Mouse (Mus musculus) cerebellum, postnatal 36 days (tissue): Measurements from ENCODE around the gene Dtnb.

Experiments used
- DNase-seq, 2 experiments: peaks; one replicate each; pipeline ENCODE4 v3.0.0; 2021 to 2022; ENCODE audit warnings: mixed read lengths in 2 of 2

Dtnb gene

DNA sequence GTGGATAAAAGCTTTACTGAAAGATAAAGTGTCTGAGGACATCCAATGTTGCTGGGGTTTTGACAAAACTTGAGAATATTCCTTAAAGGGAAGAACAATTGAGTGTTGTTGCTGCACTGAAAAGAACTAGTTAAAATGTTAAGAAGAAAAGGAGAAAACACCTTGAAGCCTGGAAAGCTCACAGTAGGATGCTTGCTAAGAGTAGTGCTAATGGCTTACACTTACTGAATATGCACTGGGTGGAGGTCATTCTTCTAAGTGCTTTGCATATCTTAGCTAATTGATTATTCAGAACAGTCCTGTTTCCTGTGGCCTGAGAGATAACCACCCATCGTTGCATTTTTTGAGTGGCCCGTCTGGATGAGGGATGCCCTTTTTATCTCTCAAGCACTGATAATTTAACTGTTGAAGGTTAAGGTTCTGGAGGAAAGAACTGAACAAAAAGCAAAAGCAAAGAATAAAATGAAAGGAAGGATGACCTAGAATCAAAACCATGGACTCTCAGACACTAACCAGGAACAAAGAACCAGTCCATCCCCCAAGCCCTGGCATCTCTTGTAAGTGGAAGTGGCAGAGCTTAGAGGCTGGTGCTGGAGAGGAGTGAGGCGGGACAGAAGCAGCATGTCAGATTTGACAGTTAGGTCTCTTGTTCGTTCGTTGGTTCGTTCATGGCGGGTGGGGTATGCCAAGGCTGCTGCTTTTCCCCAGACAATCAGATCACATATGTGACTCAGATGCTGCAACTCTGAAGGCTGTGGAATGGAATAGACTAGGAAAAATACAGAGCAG is 166.8 kb downstream of the Dtnb start:
- DNase-seq: no peak

- no peak for DNase-seq
Observed at GRCm38 (mm10) chr12:3739749-3740704, 167.8 kb downstream of the Dtnb start.

- DNase-seq: no peak
Observed at GRCm38 (mm10) chr12:3740705-3741081, 168.5 kb downstream of the Dtnb start.

- DNase-seq: no peak
Observed at GRCm38 (mm10) chr12:3745432-3746105, 173.4 kb downstream of the Dtnb start.

DNA sequence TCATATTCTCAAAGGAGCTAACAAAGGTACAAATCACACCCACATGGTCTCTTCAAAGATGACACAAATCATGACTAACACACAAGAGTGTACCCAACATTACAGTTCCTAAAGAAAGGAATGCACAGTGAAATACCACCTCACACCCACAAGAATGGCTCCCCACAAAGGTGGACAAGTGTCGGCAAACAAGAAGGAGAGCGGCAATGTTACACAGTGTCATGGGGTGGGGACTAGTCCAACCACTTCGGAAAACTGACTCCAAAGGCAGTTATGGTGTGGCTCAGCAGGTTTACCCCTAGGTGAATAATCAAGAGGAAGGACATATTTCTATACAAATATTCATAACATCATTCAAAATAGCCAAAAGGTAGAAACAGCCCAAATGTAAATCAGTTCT is 174.2 kb downstream of the Dtnb start:
- no peak for DNase-seq

DNA sequence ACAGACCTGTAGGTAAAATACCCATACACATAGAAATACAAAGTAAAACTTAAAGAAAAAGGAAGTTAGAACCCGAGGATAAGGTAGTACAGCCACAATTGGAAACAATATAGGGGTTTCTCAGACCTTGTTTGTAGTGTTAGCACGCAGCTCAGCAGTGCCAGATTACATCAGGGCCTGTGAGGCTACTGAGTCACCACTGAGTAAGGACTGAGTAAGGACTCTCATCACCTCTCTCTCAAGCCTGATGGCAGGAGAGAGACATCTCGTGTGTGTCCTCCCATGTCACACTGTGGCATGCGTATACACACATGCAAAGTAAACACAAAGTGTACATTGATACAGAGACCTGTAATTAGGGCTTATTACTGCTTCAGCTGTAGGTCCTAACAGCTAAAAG is 175.4 kb downstream of the Dtnb start:
- DNase-seq: no peak

- DNase-seq: no peak
Observed at GRCm38 (mm10) chr12:3755522-3755921, 183.3 kb downstream of the Dtnb start.

DNA sequence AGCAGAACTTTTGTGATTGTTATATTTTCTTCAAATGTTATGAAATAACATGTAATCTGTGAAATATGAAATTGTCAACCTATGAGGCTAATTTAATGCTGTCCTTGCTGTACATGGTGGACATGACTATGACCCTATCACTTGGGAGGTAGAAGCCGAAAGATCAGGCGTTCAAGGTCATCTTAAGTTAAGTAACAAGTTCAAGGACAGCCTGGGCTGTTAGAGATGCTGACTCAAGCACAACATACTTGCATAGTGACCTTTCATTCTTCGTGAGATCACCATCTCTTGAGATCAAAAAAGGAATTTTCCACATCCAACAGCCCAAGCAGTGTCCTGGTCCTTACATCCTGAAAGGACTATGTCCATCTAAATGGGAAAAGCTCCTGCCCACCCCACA is 184.0 kb downstream of the Dtnb start:
- no peak for DNase-seq

DNA sequence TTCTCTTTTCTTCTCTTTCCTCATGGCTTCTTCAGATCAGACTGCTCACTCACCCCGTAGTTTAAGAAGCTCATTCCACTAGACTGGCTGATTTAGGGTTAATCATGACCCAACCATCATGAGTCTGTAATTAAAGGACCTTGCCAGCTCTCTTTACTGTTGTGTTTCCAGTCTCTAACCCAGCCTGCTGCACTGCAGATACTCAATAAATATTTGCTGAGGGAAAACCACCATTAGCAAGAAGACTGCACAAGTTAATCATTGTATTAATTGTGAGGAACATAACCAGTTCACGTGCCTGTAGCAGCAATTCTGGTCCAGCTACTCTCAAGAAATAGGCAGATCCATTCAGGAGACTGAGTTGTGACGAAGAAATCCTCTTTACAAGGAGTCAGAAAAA is 185.9 kb downstream of the Dtnb start:
- DNase-seq: no peak

DNA sequence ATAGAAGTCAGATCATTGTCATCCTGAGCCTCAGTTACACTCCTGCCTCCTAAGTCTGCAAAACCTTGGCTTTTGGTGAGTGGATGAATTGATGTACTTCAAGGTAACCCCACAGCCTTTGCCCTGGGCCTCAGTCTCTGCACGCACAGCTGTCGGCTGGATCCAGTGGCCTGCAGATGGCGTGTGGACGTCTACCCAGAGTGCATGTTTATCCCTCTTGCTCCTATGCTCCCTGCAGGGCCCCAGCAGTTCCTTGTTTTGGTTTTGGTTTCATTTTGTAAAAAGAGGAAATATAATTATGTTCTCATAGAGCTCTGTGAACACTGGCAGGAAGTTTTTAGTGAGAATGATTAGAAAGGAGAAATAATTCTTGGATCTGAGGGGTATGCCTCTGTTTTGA is 187.2 kb downstream of the Dtnb start:
- peak in 1 of 2 experiments; percentile 19 for DNase-seq

GRCm38 (mm10) chr12:3760876-3761590 is 188.9 kb downstream of the Dtnb start:
- DNase-seq: peak in 1 of 2 experiments; percentile 51

DNA sequence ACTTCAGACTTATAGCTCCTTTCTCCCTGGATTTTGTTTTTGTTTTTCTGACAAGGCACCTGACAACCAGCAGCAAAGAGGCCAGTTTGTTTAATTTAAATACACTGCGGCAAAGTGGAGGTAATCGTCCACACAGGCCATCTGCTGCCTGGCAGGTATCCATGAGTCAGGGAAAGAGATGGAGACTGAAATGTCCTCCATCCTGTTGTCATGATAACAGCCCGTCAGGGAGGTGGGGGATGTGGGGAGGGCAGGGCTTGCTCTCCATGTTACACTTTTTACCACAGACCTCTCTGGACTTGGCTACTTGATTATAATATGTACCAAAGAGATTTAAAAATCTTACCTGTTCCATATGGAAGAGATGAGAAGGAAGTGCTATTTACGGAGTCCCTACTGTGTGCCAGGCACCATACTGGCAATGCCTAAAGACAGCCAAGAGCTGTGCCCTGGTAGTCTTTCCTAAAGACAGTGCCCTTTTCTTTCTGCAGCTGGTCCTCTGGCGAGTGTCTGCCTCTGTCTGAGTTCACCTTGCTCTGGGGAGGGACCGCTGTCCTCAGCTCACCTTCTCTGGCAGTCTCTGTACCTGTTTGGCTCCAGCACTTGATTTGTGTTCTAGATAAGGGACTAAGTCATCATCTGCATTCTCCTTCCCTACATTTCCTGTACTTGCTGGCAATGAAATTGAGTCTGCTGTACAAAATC is 189.6 kb downstream of the Dtnb start:
- peak; percentile 91 to 94 for DNase-seq

DNA sequence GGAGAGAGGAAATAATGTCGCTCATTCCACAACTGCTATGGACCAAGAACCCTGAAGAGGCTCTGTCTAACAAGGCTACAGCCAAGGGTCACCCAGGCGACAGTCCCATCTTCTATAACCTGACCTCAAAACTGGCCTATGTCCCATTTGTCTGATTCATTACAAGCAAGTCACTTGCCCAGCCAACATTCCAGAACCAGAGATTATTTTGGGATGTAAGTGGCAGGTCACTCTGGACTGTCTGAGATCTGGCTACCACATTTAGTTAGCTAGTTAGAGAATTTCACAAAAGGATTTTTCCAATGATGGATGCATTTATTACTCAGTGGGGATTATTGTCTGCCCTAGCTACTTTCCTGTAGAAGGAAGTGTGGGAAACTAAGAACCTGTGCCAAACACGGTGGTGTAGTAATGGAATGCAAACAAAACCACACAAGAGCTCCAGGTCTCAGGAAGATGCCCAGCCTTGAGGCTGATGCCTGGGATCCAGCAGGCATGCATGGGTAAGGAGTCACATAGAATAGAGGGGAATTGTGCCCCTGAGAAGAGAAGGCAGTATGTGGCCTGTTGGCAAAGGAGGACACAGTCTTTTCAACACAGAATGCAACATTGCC is 192.1 kb downstream of the Dtnb start:
- peak in 1 of 2 experiments; percentile 30 for DNase-seq

- DNase-seq: no peak
Observed at GRCm38 (mm10) chr12:3767360-3767759, 195.2 kb downstream of the Dtnb start.

- no peak for DNase-seq
Observed at GRCm38 (mm10) chr12:3768391-3768790, 196.2 kb downstream of the Dtnb start.

GRCm38 (mm10) chr12:3770546-3770945 is 198.4 kb downstream of the Dtnb start:
- DNase-seq: no peak

DNA sequence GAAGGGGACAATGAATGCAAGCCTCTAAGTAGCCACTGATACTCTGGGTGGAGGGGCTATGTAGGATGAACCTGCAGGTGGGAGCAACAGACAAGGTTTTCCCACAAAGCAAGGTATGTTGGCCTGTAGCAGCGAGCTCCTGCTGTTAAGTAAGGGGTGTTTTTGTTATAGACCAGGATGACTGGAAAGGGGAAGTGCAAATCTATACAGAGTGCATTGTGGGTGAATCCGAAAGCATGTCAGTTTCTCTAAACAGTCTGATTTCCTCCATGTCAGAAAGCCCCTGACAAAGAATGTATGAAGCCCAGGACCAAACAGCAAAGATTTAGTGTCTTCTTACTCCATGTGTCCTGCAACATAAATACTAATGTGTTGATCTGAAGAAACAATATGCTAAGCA is 198.9 kb downstream of the Dtnb start:
- no peak for DNase-seq

DNA sequence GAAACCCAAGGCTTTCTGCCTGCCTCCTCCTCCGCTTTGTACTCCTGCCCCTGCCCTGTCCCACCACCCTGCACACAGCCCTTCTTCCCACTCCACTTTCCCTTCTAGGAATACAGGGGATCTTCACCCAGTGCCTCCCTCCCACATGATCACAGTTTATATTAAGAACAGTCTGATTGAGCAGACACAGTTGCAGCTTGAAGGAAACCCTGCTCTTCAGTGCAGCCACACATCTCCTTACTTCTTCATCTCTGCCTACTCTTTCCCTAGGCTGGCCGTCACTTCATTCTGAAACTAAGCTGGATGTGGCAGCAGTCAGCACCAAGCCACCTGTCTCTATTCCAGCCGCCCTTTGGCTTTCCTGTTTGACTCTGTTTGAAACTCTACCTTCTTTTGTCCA is 201.5 kb downstream of the Dtnb start:
- DNase-seq: no peak

- no peak for DNase-seq
Observed at GRCm38 (mm10) chr12:3776015-3776414, 203.8 kb downstream of the Dtnb start.

DNA sequence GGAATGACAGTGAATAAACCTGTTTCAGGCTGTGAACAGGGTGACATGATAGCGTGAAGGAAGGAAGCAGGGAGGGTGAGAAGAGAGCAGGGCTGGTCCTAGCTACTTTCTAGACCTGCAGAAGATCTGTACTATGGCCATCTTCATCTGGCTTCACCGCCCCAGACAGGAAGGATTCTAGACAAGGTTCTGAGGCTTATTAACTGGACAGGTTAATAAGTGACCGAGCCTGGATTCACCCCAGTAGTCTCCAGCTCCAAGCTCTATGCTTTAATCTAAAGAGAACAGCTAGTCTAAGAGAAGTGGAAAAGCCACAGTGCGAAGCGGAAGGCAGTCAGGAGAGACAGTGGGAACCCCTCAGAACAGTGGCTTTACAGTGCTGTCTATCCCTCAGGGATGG is 205.5 kb downstream of the Dtnb start:
- no peak for DNase-seq

DNA sequence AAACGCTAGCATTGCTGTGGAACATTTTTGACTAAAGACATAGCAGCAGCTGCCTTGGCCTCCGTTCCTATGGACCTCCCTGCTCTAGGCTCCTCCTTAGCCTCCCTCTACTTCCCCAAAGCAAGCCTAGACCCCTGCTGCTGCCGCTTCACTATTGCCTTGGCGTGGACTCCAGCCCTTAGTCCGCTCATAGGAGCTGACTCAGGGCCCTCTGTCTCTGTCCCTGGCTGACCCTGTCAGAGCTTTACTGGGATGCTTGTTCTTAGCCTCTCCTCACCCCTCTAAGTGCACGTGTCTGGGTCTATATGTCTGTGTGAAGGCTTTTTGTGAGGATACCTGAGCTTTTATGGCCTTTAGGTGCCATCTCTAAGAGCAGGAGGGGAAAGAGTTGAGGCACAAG is 206.1 kb downstream of the Dtnb start:
- no peak for DNase-seq

- DNase-seq: no peak
Observed at GRCm38 (mm10) chr12:3779639-3780038, 207.5 kb downstream of the Dtnb start.
